Mouse (Mus musculus): ENCODE data around the gene Mill2. TPM values are rescaled to one million over a fixed set of nuclear protein-coding genes. Genes with fewer than 3 reads are reported as not detected.
A peak's percentile ranks its signal among the peaks of the same experiment; 100 is the strongest.

Gene Mill2
- total RNA-seq, 1 experiment = 0.04 TPM

- TF ChIP-seq MAFK (IDR thresholded peaks at IDR 0.05; ENCODE audit: insufficient read depth, low read depth, low read length) (no peak), CHD2 (IDR thresholded peaks at IDR 0.05; ENCODE audit: low read depth, low read length) (no peak), ZNF384 (IDR thresholded peaks at IDR 0.05; ENCODE audit: low read depth, low read length) (no peak), ZC3H11A (IDR thresholded peaks at IDR 0.05; ENCODE audit: borderline replicate concordance, low read depth, low read length) (no peak)
- H3K9ac ChIP-seq (ENCODE audit: insufficient read depth, low read depth, low read length, poor library complexity, severe bottlenecking) = no peak overlapping the region
- no peaks in the 10 kb centered on the region for H3K9me3 ChIP-seq (ENCODE audit: control insufficient read depth, insufficient read depth, low read depth, low read length)
- H3K4me3 ChIP-seq (ENCODE audit: insufficient read depth in 1 of 2, low read depth in 1 of 2, low read length in 2 of 2, poor library complexity in 1 of 2, severe bottlenecking in 1 of 2) = no peak overlapping the region
- no peak overlapping the region for H3K27ac ChIP-seq (ENCODE audit: insufficient read depth, low read depth, low read length, poor library complexity, severe bottlenecking)
- H3K36me3 ChIP-seq (ENCODE audit: control insufficient read depth, insufficient read depth, low read length, poor library complexity, severe bottlenecking) = no peaks in the 10 kb centered on the region; the same call in 1 of the 2 replicates
- peaks cover 4 to 14% of the 10 kb centered on the region in 2 experiments for H3K4me1 ChIP-seq (ENCODE audit: control insufficient read depth in 2 of 2, insufficient read depth in 2 of 2, low read length in 2 of 2, poor library complexity in 1 of 2)
- in situ Hi-C loops (cut with MboI; ENCODE audit: low sequenced_read_pairs in 2 of 2, unreplicated experiment in 2 of 2) = no loop called here
- no peak for DNase-seq (ENCODE audit: low read depth, low spot score)
These were observed 51.1 kb downstream of the Mill2 start for GRCm38 (mm10) chr7:18890848-18891247.

GRCm38 (mm10) chr7:18891872-18892599 is 52.3 kb downstream of the Mill2 start:
- in situ Hi-C loops (cut with MboI; ENCODE audit: low sequenced_read_pairs in 2 of 2, unreplicated experiment in 2 of 2) = no loop called here
- H3K9ac ChIP-seq (ENCODE audit: insufficient read depth, low read depth, low read length, poor library complexity, severe bottlenecking) = peak overlapping the region; percentile 55; the same call in 1 of the 2 replicates
- H3K4me3 ChIP-seq (ENCODE audit: insufficient read depth in 1 of 2, low read depth in 1 of 2, low read length in 2 of 2, poor library complexity in 1 of 2, severe bottlenecking in 1 of 2) = peak overlapping the region; percentile 55 to 58
- H3K27ac ChIP-seq (ENCODE audit: insufficient read depth, low read depth, low read length, poor library complexity, severe bottlenecking) = no peak overlapping the region
- no peaks in the 10 kb centered on the region; the same call in 1 of the 2 replicates for H3K36me3 ChIP-seq (ENCODE audit: control insufficient read depth, insufficient read depth, low read length, poor library complexity, severe bottlenecking)
- TF ChIP-seq CHD2 (IDR thresholded peaks at IDR 0.05; ENCODE audit: low read depth, low read length) (no peak), ZNF384 (IDR thresholded peaks at IDR 0.05; ENCODE audit: low read depth, low read length) (no peak), MAFK (IDR thresholded peaks at IDR 0.05; ENCODE audit: insufficient read depth, low read depth, low read length) (no peak), ZC3H11A (IDR thresholded peaks at IDR 0.05; ENCODE audit: borderline replicate concordance, low read depth, low read length) (no peak), HCFC1 (IDR thresholded peaks at IDR 0.05; ENCODE audit: borderline replicate concordance, insufficient read depth, low read length) (no peak)
- H3K4me1 ChIP-seq (ENCODE audit: control insufficient read depth in 2 of 2, insufficient read depth in 2 of 2, low read length in 2 of 2, poor library complexity in 1 of 2) = peaks cover 4 to 14% of the 10 kb centered on the region in 2 experiments
- DNase-seq (ENCODE audit: low read depth, low spot score) = peak; percentile 82
- H3K9me3 ChIP-seq (ENCODE audit: control insufficient read depth, insufficient read depth, low read depth, low read length) = no peaks in the 10 kb centered on the region

GRCm38 (mm10) chr7:18893009-18893408 is 53.2 kb downstream of the Mill2 start:
- H3K27ac ChIP-seq (ENCODE audit: insufficient read depth, low read depth, low read length, poor library complexity, severe bottlenecking) = no peak overlapping the region
- peak overlapping the region in 1 of 2 experiments; percentile 55; a peak in 1 of 4 replicates for H3K4me3 ChIP-seq (ENCODE audit: insufficient read depth in 1 of 2, low read depth in 1 of 2, low read length in 2 of 2, poor library complexity in 1 of 2, severe bottlenecking in 1 of 2)
- DNase-seq (ENCODE audit: low read depth, low spot score) = no peak
- in situ Hi-C loops (cut with MboI; ENCODE audit: low sequenced_read_pairs in 2 of 2, unreplicated experiment in 2 of 2) = no loop called here
- H3K9ac ChIP-seq (ENCODE audit: insufficient read depth, low read depth, low read length, poor library complexity, severe bottlenecking) = no peak overlapping the region
- TF ChIP-seq ZNF384 (IDR thresholded peaks at IDR 0.05; ENCODE audit: low read depth, low read length) (no peak), HCFC1 (IDR thresholded peaks at IDR 0.05; ENCODE audit: borderline replicate concordance, insufficient read depth, low read length) (no peak), CHD2 (IDR thresholded peaks at IDR 0.05; ENCODE audit: low read depth, low read length) (no peak), MAFK (IDR thresholded peaks at IDR 0.05; ENCODE audit: insufficient read depth, low read depth, low read length) (no peak), ZC3H11A (IDR thresholded peaks at IDR 0.05; ENCODE audit: borderline replicate concordance, low read depth, low read length) (no peak)
- no peaks in the 10 kb centered on the region; the same call in 1 of the 2 replicates for H3K36me3 ChIP-seq (ENCODE audit: control insufficient read depth, insufficient read depth, low read length, poor library complexity, severe bottlenecking)
- H3K9me3 ChIP-seq (ENCODE audit: control insufficient read depth, insufficient read depth, low read depth, low read length) = no peaks in the 10 kb centered on the region
- peaks cover 4 to 14% of the 10 kb centered on the region in 2 experiments for H3K4me1 ChIP-seq (ENCODE audit: control insufficient read depth in 2 of 2, insufficient read depth in 2 of 2, low read length in 2 of 2, poor library complexity in 1 of 2)

GRCm38 (mm10) chr7:18893651-18894430 is 54.1 kb downstream of the Mill2 start:
- DNase-seq (ENCODE audit: low read depth, low spot score) = peak; percentile 84
- TF ChIP-seq CHD2 (IDR thresholded peaks at IDR 0.05; ENCODE audit: low read depth, low read length) (no peak), ZC3H11A (IDR thresholded peaks at IDR 0.05; ENCODE audit: borderline replicate concordance, low read depth, low read length) (no peak), HCFC1 (IDR thresholded peaks at IDR 0.05; ENCODE audit: borderline replicate concordance, insufficient read depth, low read length) (no peak), ZNF384 (IDR thresholded peaks at IDR 0.05; ENCODE audit: low read depth, low read length) (no peak), MAFK (IDR thresholded peaks at IDR 0.05; ENCODE audit: insufficient read depth, low read depth, low read length) (no peak)
- H3K4me1 ChIP-seq (ENCODE audit: control insufficient read depth in 2 of 2, insufficient read depth in 2 of 2, low read length in 2 of 2, poor library complexity in 1 of 2) = peaks cover 4 to 14% of the 10 kb centered on the region in 2 experiments
- no peak overlapping the region for H3K27ac ChIP-seq (ENCODE audit: insufficient read depth, low read depth, low read length, poor library complexity, severe bottlenecking)
- H3K36me3 ChIP-seq (ENCODE audit: control insufficient read depth, insufficient read depth, low read length, poor library complexity, severe bottlenecking) = no peaks in the 10 kb centered on the region; the same call in 1 of the 2 replicates
- in situ Hi-C loops (cut with MboI; ENCODE audit: low sequenced_read_pairs in 2 of 2, unreplicated experiment in 2 of 2) = no loop called here
- peak overlapping the region; percentile 54 to 61; a peak in 3 of 4 replicates for H3K4me3 ChIP-seq (ENCODE audit: insufficient read depth in 1 of 2, low read depth in 1 of 2, low read length in 2 of 2, poor library complexity in 1 of 2, severe bottlenecking in 1 of 2)
- H3K9me3 ChIP-seq (ENCODE audit: control insufficient read depth, insufficient read depth, low read depth, low read length) = no peaks in the 10 kb centered on the region
- peak overlapping the region; percentile 50 for H3K9ac ChIP-seq (ENCODE audit: insufficient read depth, low read depth, low read length, poor library complexity, severe bottlenecking)
